Mouse (Mus musculus): ENCODE data around the gene Col1a1. TPM values are rescaled to one million over a fixed set of nuclear protein-coding genes. Genes with fewer than 3 reads are reported as not detected.
A peak's percentile ranks its signal among the peaks of the same experiment; 100 is the strongest.

The Col1a1 gene
- total RNA-seq (2021) = 1,000 to 10,000 TPM; 5,652 to 6,690 TPM
- long read RNA-seq, experiment 1, full-length matches to known transcripts = 4,825 of 6,976 reads
- long read RNA-seq, experiment 1, partial matches to known transcripts = 1,859 of 6,976 reads
- long read RNA-seq, experiment 1, other reads (novel, unspliced or antisense) = 292 of 6,976 reads
- long read RNA-seq, experiment 2, full-length matches to known transcripts = 12,066 of 15,524 reads
- long read RNA-seq, experiment 2, partial matches to known transcripts = 2,770 of 15,524 reads
- long read RNA-seq, experiment 2, other reads (novel, unspliced or antisense) = 688 of 15,524 reads

- peak; percentile 89 to 90 for DNase-seq (ENCODE audit: low spot score in 2 of 2)
These were observed at the start of gene Col1a1 for GRCm38 (mm10) chr11:94936045-94936444. Gene Col1a1 (plus strand): TSS chr11:94936224.

GRCm38 (mm10) chr11:94891155-94891554, 44.9 kb upstream of the Col1a1 start:
- no peak for DNase-seq (ENCODE audit: low spot score in 2 of 2)

GRCm38 (mm10) chr11:94896753-94897376, 39.2 kb upstream of the Col1a1 start:
- no peak for DNase-seq (ENCODE audit: low spot score in 2 of 2)

GRCm38 (mm10) chr11:94901231-94901630, 34.8 kb upstream of the Col1a1 start:
- no peak for DNase-seq (ENCODE audit: low spot score in 2 of 2)

- no peak for DNase-seq (ENCODE audit: low spot score in 2 of 2)
These were observed 31.7 kb upstream of the Col1a1 start for GRCm38 (mm10) chr11:94904306-94904705.

- no peak for DNase-seq (ENCODE audit: low spot score in 2 of 2)
These were observed 25.1 kb upstream of the Col1a1 start for GRCm38 (mm10) chr11:94910971-94911370.

- no peak for DNase-seq (ENCODE audit: low spot score in 2 of 2)
These were observed 23.5 kb upstream of the Col1a1 start for GRCm38 (mm10) chr11:94912568-94912967.

GRCm38 (mm10) chr11:94913302-94914090, 22.5 kb upstream of the Col1a1 start:
- peak in 1 of 2 experiments; percentile 43 for DNase-seq (ENCODE audit: low spot score in 2 of 2)

GRCm38 (mm10) chr11:94915675-94916403, 20.2 kb upstream of the Col1a1 start:
- peak; percentile 48 to 71 for DNase-seq (ENCODE audit: low spot score in 2 of 2)

- DNase-seq (ENCODE audit: low spot score in 2 of 2) = no peak
These were observed 19.5 kb upstream of the Col1a1 start for GRCm38 (mm10) chr11:94916477-94916876.

GRCm38 (mm10) chr11:94917717-94918116, 18.3 kb upstream of the Col1a1 start:
- DNase-seq (ENCODE audit: low spot score in 2 of 2) = no peak

- no peak for DNase-seq (ENCODE audit: low spot score in 2 of 2)
These were observed 15.0 kb upstream of the Col1a1 start for GRCm38 (mm10) chr11:94920996-94921401.

GRCm38 (mm10) chr11:94924977-94925376, 11.0 kb upstream of the Col1a1 start:
- no peak for DNase-seq (ENCODE audit: low spot score in 2 of 2)

- peak in 1 of 2 experiments; percentile 41 for DNase-seq (ENCODE audit: low spot score in 2 of 2)
These were observed 9.6 kb upstream of the Col1a1 start for GRCm38 (mm10) chr11:94926431-94926830.

GRCm38 (mm10) chr11:94927771-94928291, 8.2 kb upstream of the Col1a1 start:
- DNase-seq (ENCODE audit: low spot score in 2 of 2) = peak in 1 of 2 experiments; percentile 37

- peak; percentile 90 to 96 for DNase-seq (ENCODE audit: low spot score in 2 of 2)
These were observed 7.2 kb upstream of the Col1a1 start for GRCm38 (mm10) chr11:94928820-94929219.

- peak in 1 of 2 experiments; percentile 38 for DNase-seq (ENCODE audit: low spot score in 2 of 2)
These were observed 6.4 kb upstream of the Col1a1 start for GRCm38 (mm10) chr11:94929599-94929998.

GRCm38 (mm10) chr11:94930151-94930550, 5.9 kb upstream of the Col1a1 start:
- DNase-seq (ENCODE audit: low spot score in 2 of 2) = no peak

- peak; percentile 71 to 83 for DNase-seq (ENCODE audit: low spot score in 2 of 2)
These were observed 2.4 kb upstream of the Col1a1 start for GRCm38 (mm10) chr11:94933584-94933983.

- DNase-seq (ENCODE audit: low spot score in 2 of 2) = peak in 1 of 2 experiments; percentile 51
These were observed 1.5 kb upstream of the Col1a1 start for GRCm38 (mm10) chr11:94934526-94934925.

- peak; percentile 76 to 90 for DNase-seq (ENCODE audit: low spot score in 2 of 2)
These were observed 849 bp downstream of the Col1a1 start for GRCm38 (mm10) chr11:94936851-94937295.
